Mouse (Mus musculus): ENCODE measurements at regions not wholly inside any gene's neighbourhood (a gene's known extent, or its start where the extent isn't known, plus 50 kb on each side); places are given as distances from the start of the nearest gene placed in this dataset.

- no peak for TF ChIP-seq CTCF (IDR thresholded peaks at IDR 0.05; ENCODE audit: low read depth, low read length)
- no peak for TF ChIP-seq TAL1 (conservative IDR thresholded peaks at IDR 0.05; ENCODE audit: low read depth, low read length)
Observed at GRCm38 (mm10) chr8:46929678-46930077, 57.0 kb upstream of the Enpp6 start.
